ENCODE assay signal across 8 mouse cellular contexts in genomic region chr2:156474891-156475284, GRCm38 (mm10). TPM values are rescaled to one million over a fixed set of nuclear protein-coding genes. Genes with fewer than 3 reads are reported as not detected.
DNase-seq lines count a peak whose midpoint lies in the region; ATAC-seq and TF ChIP-seq lines count a peak whose summit lies in the region.

No protein-coding gene starts in this region.

- peak overlapping the region; percentile 91 for H3K9ac ChIP-seq in forebrain, embryonic 14.5 days (ENCODE audit: low read length)

- TF ChIP-seq POLR2A in spleen, adult 2 months (IDR thresholded peaks at IDR 0.05; ENCODE audit: low read depth, low read length): no peak

- TF ChIP-seq CTCF in spleen, adult 2 months (IDR thresholded peaks at IDR 0.05; ENCODE audit: extremely low read depth, insufficient read depth, insufficient read length, insufficient replicate concordance): no peak

- peaks cover 11% of the 10 kb centered on the region for H3K27me3 ChIP-seq in spleen, adult 2 months (ENCODE audit: control insufficient read depth, insufficient read depth, low read length)
- H3K27me3 ChIP-seq in forebrain, embryonic 14.5 days (replicated peaks; ENCODE audit: control insufficient read depth, insufficient read depth, low read length): no peaks in the 10 kb centered on the region

- peak overlapping the region; percentile 52; the same call in 1 of the 2 replicates for H3K4me3 ChIP-seq in spleen, adult 2 months (ENCODE audit: extremely low read depth, insufficient read depth, insufficient read length)
- peak overlapping the region; percentile 60 for H3K4me3 ChIP-seq in forebrain, embryonic 14.5 days (ENCODE audit: low read depth, low read length)
- peak overlapping the region; percentile 35 for H3K4me3 ChIP-seq in macrophage (ENCODE audit: inconsistent target)

- ATAC-seq in forebrain, embryonic 14.5 days: no peak

- no peak overlapping the region for H3K27ac ChIP-seq in spleen, adult 2 months (ENCODE audit: insufficient read depth, low read length)
- H3K27ac ChIP-seq in forebrain, embryonic 14.5 days (ENCODE audit: low read depth, low read length): peak overlapping the region; percentile 79; the same call in 1 of the 2 replicates
- no peak overlapping the region for H3K27ac ChIP-seq in macrophage

- no peaks in the 10 kb centered on the region for H3K36me3 ChIP-seq in spleen, adult 2 months (ENCODE audit: control insufficient read depth, insufficient read depth, low read length)
- H3K36me3 ChIP-seq in forebrain, embryonic 14.5 days (ENCODE audit: control insufficient read depth, insufficient read depth, low read length): no peaks in the 10 kb centered on the region
- 0 out of 2 replicates have a peak, but pooled peaks cover 2% of the 10 kb centered on the region for H3K36me3 ChIP-seq in macrophage (ENCODE audit: inconsistent target)

- H3K4me1 ChIP-seq in spleen, adult 2 months (ENCODE audit: control insufficient read depth, insufficient read depth, insufficient read length): peaks cover 10% of the 10 kb centered on the region
- peaks cover 14% of the 10 kb centered on the region for H3K4me1 ChIP-seq in forebrain, embryonic 14.5 days (ENCODE audit: control insufficient read depth, insufficient read depth, low read length)

- 45% methylated on average over 12 of the region's 12 CpGs for WGBS in spleen, adult 2 months
- 28% methylated on average over 12 of the region's 12 CpGs for WGBS in forebrain, embryonic 14.5 days
- WGBS in macrophage (ENCODE audit: missing documents): 49% methylated on average over 12 of the region's 12 CpGs

- no peaks in the 10 kb centered on the region for H3K9me3 ChIP-seq in forebrain, embryonic 14.5 days (replicated peaks; ENCODE audit: control insufficient read depth, low read length)

- no peak for DNase-seq in spleen, adult 2 months (ENCODE audit: low read depth in 1 of 2, low spot score in 2 of 2)
- no peak for DNase-seq in spleen, adult 12 weeks (ENCODE audit: low spot score)
- peak; percentile 20 for DNase-seq in forebrain, embryonic 14.5 days (ENCODE audit: low spot score)
- DNase-seq in kidney, postnatal 10 days: peak; percentile 67
- DNase-seq in layer of hippocampus, adult 9-11 months: no peak
- DNase-seq in gastrocnemius, adult 18-20 months (ENCODE audit: low spot score): no peak
- no peak for DNase-seq in adrenal gland, adult 18-20 months (ENCODE audit: low spot score in 2 of 2)

- H3K4me2 ChIP-seq in forebrain, embryonic 14.5 days (ENCODE audit: low read length): peak overlapping the region; percentile 94

- H3K79me2 ChIP-seq in macrophage (ENCODE audit: inconsistent target): peaks cover 36% of the 10 kb centered on the region; the same call in 1 of the 2 replicates

RNA-seq across cellular contexts. Expression of gene Epb41l1, which starts 54.2 kb away (rescaled TPM):
- 3.2 and 4.4 TPM in 2 replicates for polyA plus RNA-seq in spleen, adult 2 months (2012; rRNA removed)
- polyA plus RNA-seq in forebrain, embryonic 14.5 days (2014; fragmentation: Nextera tagmentation; extraction: Ambion mirVana): 9.6 and 11.2 TPM in 2 replicates
- total RNA-seq in macrophage (2018; cell fraction: chromatin; rRNA removed): 100 to 1,000 TPM in 20 of 26 experiments, 10 to 100 TPM in 6; 35.4 to 394 (median 241) TPM
- 10 to 100 TPM; 41.8 to 99.8 (median 72.1) TPM for total RNA-seq in macrophage (2018; cell fraction: cytosol; rRNA removed)
- total RNA-seq in macrophage (2018; cell fraction: nucleus; rRNA removed): 100 to 1,000 TPM in 14 of 26 experiments, 10 to 100 TPM in 12; 37.0 to 189 (median 102) TPM
- 52.1 to 100 TPM (median 53.9 TPM) in 3 replicates for polyA plus RNA-seq in macrophage (2018)
- 1 to 10 TPM; 4.6 to 4.8 TPM for total RNA-seq in gastrocnemius, adult 18-20 months (2021)
- 10 to 100 TPM; 67.0 to 75.9 TPM for total RNA-seq in adrenal gland, adult 18-20 months (2021)

Comparison
In these comparisons a context has a peak if more than half of its experiments do, and no peak if none do; other contexts are left out.
1. DNase-seq: peak in forebrain, embryonic 14.5 days (single experiment) and kidney, postnatal 10 days (single experiment); none in spleen, adult 2 months (0 of 2), spleen, adult 12 weeks (single experiment), layer of hippocampus, adult 9-11 months (single experiment), gastrocnemius, adult 18-20 months (single experiment) and adrenal gland, adult 18-20 months (0 of 2).
2. Peak in every context shown above with its lines, with median percentiles within 50 percentile points of each other: H3K4me3 ChIP-seq.